Mouse (Mus musculus): ENCODE results near the gene Lmtk2.

- TF ChIP-seq ZC3H11A (IDR thresholded peaks at IDR 0.05; ENCODE audit: low read depth, low read length) (no peak), POLR2AphosphoS2 (IDR thresholded peaks at IDR 0.05; ENCODE audit: low read length) (no peak), CHD2 (IDR thresholded peaks at IDR 0.05; ENCODE audit: low read length) (no peak), ZKSCAN1 (IDR thresholded peaks at IDR 0.05; ENCODE audit: low read depth, low read length) (no peak), CTCF (IDR thresholded peaks at IDR 0.05 in 2 of 3, conservative IDR thresholded peaks at IDR 0.05 in 1 of 3; ENCODE audit: control insufficient read depth in 1 of 3, insufficient read depth in 1 of 3, low read depth in 2 of 3, low read length in 3 of 3, poor library complexity in 1 of 3, severe bottlenecking in 1 of 3) (no peak), POLR2A (IDR thresholded peaks at IDR 0.05; ENCODE audit: control insufficient read depth in 1 of 2, insufficient read depth in 1 of 2, low read depth in 1 of 2, low read length in 2 of 2, poor library complexity in 1 of 2) (no peak), EP300 (IDR thresholded peaks at IDR 0.05; ENCODE audit: low read depth in 1 of 2, low read length in 2 of 2) (no peak), GABPA (IDR thresholded peaks at IDR 0.05; ENCODE audit: low read depth, low read length) (no peak)
Observed at GRCm38 (mm10) chr5:144232531-144232930, 132.3 kb downstream of the Lmtk2 start.
